Mouse (Mus musculus) hindlimb bud, embryonic 11.5 days (tissue): ENCODE data around the gene Chst2.

Experiments
- DNase-seq: peaks from one replicate; pipeline ENCODE4 v3.0.0-alpha.2; 2012; ENCODE audit warnings: low read depth, low spot score; ENCODE audit errors: extremely low spot score

The Chst2 gene

GRCm38 (mm10) chr9:95373741-95374140 is 32.8 kb downstream of the Chst2 start:
- no peak for DNase-seq

- no peak for DNase-seq
These were observed 40.6 kb downstream of the Chst2 start for GRCm38 (mm10) chr9:95365882-95366281.

DNA sequence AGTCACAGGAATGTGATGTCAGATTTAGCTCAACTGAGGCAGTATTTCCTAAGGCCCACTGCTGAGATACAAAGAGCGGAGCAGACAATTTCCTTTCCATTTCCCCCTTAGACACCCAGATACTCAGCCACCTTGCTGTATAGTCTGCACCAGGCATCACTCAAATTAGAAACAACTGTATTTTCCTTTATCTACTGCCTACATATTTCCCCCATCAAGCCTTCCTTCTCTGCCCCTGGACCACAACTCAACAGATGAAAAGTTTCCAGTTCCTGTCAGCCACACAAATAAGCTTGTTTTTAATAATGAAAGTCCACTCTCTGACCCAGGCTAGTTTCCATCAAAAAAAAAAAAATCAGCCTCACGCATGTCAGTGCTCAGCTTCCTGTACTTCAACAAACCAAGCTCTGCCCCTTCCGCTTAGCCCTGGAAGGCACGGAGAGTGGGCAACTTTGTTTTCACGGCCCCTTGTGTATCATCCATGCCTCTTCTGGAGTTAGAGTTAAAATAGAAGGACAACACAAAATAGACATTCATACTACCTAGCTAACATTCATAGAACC is 52.6 kb downstream of the Chst2 start:
- no peak for DNase-seq

DNA sequence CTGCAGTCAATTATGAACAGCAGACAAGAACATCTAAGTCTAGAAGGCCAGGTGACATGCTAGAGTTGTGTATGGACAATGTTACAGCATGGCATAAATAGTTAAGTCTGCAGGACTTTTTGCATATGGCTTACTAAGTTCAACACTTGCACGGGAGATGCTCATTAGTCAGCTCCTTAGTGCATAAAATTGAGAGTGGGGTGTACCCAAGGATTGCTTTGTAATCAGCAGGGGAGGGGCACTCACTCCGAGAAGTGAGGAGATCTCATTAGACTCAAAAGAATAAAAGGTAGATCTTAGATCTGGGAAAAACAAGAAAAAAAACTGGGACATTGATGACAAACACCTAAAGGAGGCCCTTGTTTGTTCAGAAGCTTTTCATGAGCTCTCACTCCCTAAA is 54.6 kb downstream of the Chst2 start:
- no peak for DNase-seq

- DNase-seq, result no peak
These were observed 56.0 kb downstream of the Chst2 start for GRCm38 (mm10) chr9:95350550-95350949.
